Comparison of ENCODE assay signal across 17 mouse cellular contexts in genomic region chr9:50471181-50471901, GRCm38 (mm10). TPM values are rescaled to one million over a fixed set of nuclear protein-coding genes. Genes with fewer than 3 reads are reported as not detected.
DNase-seq lines count a peak whose midpoint lies in the region; ATAC-seq lines count a peak whose summit lies in the region.
"Had no signal": no experiment of that assay in that cellular context is flagged by ENCODE, and none has a peak within 500 bp of the region (broad histone marks: within the 10 kb centered on the region; RNA-seq: fewer than 3 reads in every experiment).

No protein-coding gene starts in this region.

- H3K9ac ChIP-seq in limb, embryonic 15.5 days = no peak overlapping the region
- no peak overlapping the region for H3K9ac ChIP-seq in liver, embryonic 12.5 days
- H3K9ac ChIP-seq: liver, embryonic 15.5 days; midbrain, embryonic 12.5 days had no signal

- no peaks in the 10 kb centered on the region for H3K9me3 ChIP-seq in limb, embryonic 15.5 days
- H3K9me3 ChIP-seq in limb, embryonic 10.5 days (replicated peaks) = no peaks in the 10 kb centered on the region
- H3K9me3 ChIP-seq in liver, embryonic 12.5 days (replicated peaks) = no peaks in the 10 kb centered on the region
- H3K9me3 ChIP-seq: liver, embryonic 15.5 days; midbrain, embryonic 12.5 days had no signal

- no peak for DNase-seq in limb, embryonic 10.5 days (ENCODE audit: low spot score)
- DNase-seq in R1 (ENCODE audit: low read depth, low spot score) = peak; percentile 40
- DNase-seq in thymus, postnatal 36 days = peak; percentile 29 to 52
- no peak for DNase-seq in B cell, adult 2 months
- DNase-seq: adrenal gland, adult 8-10 months; cerebellum, adult 9-11 months; gastrocnemius, adult 2 months; kidney, adult 2 months had no signal

- peak overlapping the region; percentile 13; the same call in 1 of the 2 replicates for H3K27ac ChIP-seq in limb, embryonic 15.5 days
- no peak overlapping the region for H3K27ac ChIP-seq in limb, embryonic 10.5 days
- H3K27ac ChIP-seq in liver, embryonic 12.5 days = no peak overlapping the region
- H3K27ac ChIP-seq: gastrocnemius, adult 2 months; hindbrain, postnatal 0 days; left cerebral cortex, adult 2 months; liver, embryonic 15.5 days; midbrain, embryonic 12.5 days had no signal

- no peaks in the 10 kb centered on the region for H3K27me3 ChIP-seq in limb, embryonic 15.5 days
- no peaks in the 10 kb centered on the region for H3K27me3 ChIP-seq in limb, embryonic 10.5 days (ENCODE audit: low read depth, poor library complexity, severe bottlenecking)
- 0 out of 2 replicates have a peak, but pooled peaks cover 3% of the 10 kb centered on the region for H3K27me3 ChIP-seq in liver, embryonic 12.5 days (replicated peaks)
- H3K27me3 ChIP-seq: liver, embryonic 15.5 days; midbrain, embryonic 12.5 days had no signal

- 45% methylated on average over 13 of the region's 13 CpGs for WGBS in limb, embryonic 15.5 days
- 73% methylated on average over 13 of the region's 13 CpGs for WGBS in limb, embryonic 10.5 days
- 30% methylated on average over 13 of the region's 13 CpGs for WGBS in liver, embryonic 12.5 days (ENCODE audit: insufficient replicate concordance)

- H3K36me3 ChIP-seq in limb, embryonic 15.5 days = no peaks in the 10 kb centered on the region
- no peaks in the 10 kb centered on the region for H3K36me3 ChIP-seq in limb, embryonic 10.5 days
- no peaks in the 10 kb centered on the region for H3K36me3 ChIP-seq in liver, embryonic 12.5 days
- H3K36me3 ChIP-seq: liver, embryonic 15.5 days; midbrain, embryonic 12.5 days had no signal

- ATAC-seq in limb, embryonic 15.5 days (ENCODE audit: insufficient number of reproducible peaks, low FRiP score, low TSS enrichment, low read depth) = no peak
- ATAC-seq in liver, embryonic 12.5 days = no peak
- no peak for ATAC-seq in frontal cortex, adult (ENCODE audit: low TSS enrichment)
- ATAC-seq: hindbrain, postnatal 0 days had no signal

- no peak overlapping the region for H3K4me3 ChIP-seq in limb, embryonic 15.5 days
- H3K4me3 ChIP-seq in limb, embryonic 10.5 days = no peak overlapping the region
- no peak overlapping the region for H3K4me3 ChIP-seq in liver, embryonic 12.5 days
- H3K4me3 ChIP-seq: gastrocnemius, adult 2 months; left cerebral cortex, adult 2 months; liver, embryonic 15.5 days; midbrain, embryonic 12.5 days; myocyte had no signal

- no peaks in the 10 kb centered on the region for H3K4me1 ChIP-seq in limb, embryonic 15.5 days
- H3K4me1 ChIP-seq in limb, embryonic 10.5 days = 0 out of 2 replicates have a peak, but pooled peaks cover 4% of the 10 kb centered on the region
- peaks cover 17% of the 10 kb centered on the region for H3K4me1 ChIP-seq in liver, embryonic 12.5 days
- H3K4me1 ChIP-seq: midbrain, embryonic 12.5 days had no signal

- no peak overlapping the region for H3K4me2 ChIP-seq in limb, embryonic 15.5 days
- H3K4me2 ChIP-seq in liver, embryonic 12.5 days = peak overlapping the region; percentile 3; the same call in 1 of the 2 replicates
- H3K4me2 ChIP-seq: liver, embryonic 15.5 days; midbrain, embryonic 12.5 days had no signal

RNA-seq across cellular contexts. Expression of gene Plet1, which starts 23.0 kb away (rescaled TPM):
- 9.5 and 10.4 TPM in 2 replicates for polyA plus RNA-seq in limb, embryonic 15.5 days (2015; fragmentation: Nextera tagmentation; extraction: Ambion mirVana)
- 0.29 TPM in 1 of 2 replicates, not detected in the other for polyA plus RNA-seq in limb, embryonic 10.5 days (2016; fragmentation: Nextera tagmentation; extraction: Ambion mirVana)
- 0.15 and 0.23 TPM in 2 replicates for polyA plus RNA-seq in liver, embryonic 12.5 days (2016; fragmentation: Nextera tagmentation; extraction: Ambion mirVana)
- polyA plus RNA-seq: forebrain, embryonic 11.5 days had no signal

RNA-seq across cellular contexts. Expression of gene Pts, which starts 57.2 kb away (rescaled TPM):
- polyA plus RNA-seq in limb, embryonic 15.5 days (2015; fragmentation: Nextera tagmentation; extraction: Ambion mirVana) = 66.8 and 70.1 TPM in 2 replicates
- polyA plus RNA-seq in limb, embryonic 10.5 days (2016; fragmentation: Nextera tagmentation; extraction: Ambion mirVana) = 53.4 and 59.2 TPM in 2 replicates
- polyA plus RNA-seq in liver, embryonic 12.5 days (2016; fragmentation: Nextera tagmentation; extraction: Ambion mirVana) = 46.8 and 47.6 TPM in 2 replicates

Comparison
In these comparisons a context has a peak if more than half of its experiments do, and no peak if none do; other contexts are left out.
1. DNase-seq: peak in R1 (single experiment) and thymus, postnatal 36 days (2 of 2); none in limb, embryonic 10.5 days (single experiment) and B cell, adult 2 months (0 of 2).